Mouse (Mus musculus) right cerebral cortex, postnatal 4 days (tissue): ENCODE measurements around the gene E130309D02Rik.

ENCODE experiments used
- DNase-seq: peaks from one replicate; pipeline ENCODE4 v3.0.0-alpha.2; 2022

Gene E130309D02Rik

DNA sequence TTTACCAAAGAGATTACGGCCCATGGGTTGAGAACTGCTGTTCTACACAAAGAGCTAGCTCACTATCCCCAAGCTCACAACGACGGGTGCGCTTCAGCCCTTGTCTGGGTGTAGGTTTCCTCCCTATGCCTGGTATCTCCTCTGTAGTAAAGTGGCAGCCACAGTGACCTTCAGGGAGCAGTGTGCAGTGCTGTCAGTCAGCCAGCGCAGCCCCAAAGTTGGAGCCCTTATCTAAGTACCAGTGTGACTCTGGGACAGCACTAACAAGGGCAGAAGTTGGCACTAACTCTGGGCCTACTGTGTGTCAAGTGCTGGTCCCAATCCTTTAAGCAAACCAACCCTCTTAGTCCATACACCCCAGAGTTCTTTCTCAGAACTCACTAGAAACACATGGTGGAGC lies 6.3 kb downstream of the E130309D02Rik start:
- no peak for DNase-seq

DNA sequence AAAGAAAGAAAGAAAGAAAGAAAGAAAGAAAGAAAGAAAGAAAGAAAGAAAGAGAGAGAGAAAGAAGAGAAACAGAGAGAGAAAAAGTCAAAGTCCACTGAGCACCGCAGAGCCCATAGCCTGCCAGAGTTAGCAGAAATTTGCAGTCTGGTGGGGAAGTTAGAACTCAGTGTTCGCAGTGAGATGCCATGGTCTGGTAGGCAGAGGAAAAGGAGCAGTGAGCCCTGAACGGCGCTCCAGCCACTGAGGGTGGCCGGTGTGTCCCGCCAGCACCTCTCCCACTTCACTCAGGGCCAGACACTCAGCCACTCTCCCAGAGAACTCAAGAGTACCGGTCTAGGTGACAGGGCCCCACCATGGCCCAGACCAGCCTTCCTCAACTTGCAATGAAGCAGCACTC lies 10.9 kb downstream of the E130309D02Rik start:
- no peak for DNase-seq

DNA sequence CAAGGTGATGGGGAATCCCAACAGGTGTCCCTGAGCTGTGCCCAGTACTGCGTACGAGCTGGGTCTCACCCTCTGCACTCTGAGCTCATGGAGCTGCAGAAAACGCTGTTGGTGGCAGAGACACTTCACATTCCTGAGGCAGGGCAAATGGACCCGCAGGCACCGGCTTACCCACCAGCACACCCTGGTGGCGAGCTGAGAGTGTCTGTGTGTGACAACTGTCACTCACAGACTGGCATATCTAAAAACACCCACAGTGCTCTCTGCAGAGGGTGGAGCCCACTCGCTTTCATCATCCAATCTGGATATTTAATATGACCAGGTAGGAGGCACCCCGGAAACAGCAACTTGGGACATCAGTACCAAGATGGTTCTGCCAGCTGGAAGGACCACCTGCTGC lies 13.9 kb downstream of the E130309D02Rik start:
- DNase-seq, result no peak

DNA sequence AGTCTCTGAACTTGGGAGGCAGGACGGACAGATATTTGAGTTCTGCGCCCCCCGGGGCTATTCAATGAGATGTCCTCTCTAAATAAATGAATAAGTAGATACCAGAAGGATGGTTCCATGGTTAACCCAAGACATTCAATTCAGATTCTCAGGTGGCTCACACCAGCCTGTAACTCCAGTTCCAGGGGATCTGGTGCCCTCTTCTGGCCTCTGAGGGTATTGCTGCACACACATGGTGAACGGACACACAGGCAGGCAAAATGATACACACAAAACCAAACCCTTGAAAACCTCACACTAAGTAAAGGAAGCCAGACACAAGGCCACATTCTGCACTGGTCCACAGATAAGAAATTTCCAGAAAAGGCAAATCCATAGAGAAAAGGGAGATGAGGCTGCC lies 15.5 kb downstream of the E130309D02Rik start:
- peak; percentile 75 for DNase-seq

DNA sequence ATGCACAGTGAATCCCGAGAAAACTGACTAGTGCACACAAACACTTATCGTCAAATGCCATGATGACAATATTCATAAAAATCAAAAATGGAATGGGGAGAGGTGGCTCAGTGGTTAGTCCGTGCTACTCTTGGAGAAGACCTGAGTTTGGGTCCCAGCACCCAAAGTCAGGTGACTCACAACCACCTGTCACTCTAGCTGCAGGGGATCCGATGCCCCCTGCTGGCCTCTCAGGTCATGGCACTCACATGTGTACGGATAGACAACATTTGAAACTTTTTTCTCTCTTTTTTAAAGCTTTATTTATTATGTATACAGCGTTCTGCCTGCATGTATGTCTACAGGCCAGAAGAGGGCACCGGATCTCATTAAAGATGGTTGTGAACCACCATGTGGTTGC lies 16.8 kb downstream of the E130309D02Rik start:
- DNase-seq, result no peak

DNA sequence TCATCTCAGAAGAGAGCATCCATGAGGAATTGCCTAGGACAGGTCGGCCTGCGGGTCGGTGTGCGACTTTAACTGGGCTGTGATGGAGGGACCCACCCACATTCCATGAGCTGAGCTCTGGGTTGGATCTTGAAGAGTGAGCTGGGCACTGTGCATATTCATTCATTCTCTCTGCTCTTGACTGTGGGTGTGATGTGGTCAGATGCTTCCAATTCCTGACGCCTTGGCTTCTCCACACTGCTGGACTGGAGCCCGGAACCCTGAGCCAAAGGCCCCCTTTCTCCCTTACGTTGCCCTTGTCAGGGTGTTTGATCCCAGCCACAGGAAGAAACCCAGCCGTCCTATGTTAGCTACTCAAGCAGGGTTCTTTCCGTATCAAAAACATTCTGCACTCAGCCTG lies 17.2 kb downstream of the E130309D02Rik start:
- DNase-seq, result no peak

DNA sequence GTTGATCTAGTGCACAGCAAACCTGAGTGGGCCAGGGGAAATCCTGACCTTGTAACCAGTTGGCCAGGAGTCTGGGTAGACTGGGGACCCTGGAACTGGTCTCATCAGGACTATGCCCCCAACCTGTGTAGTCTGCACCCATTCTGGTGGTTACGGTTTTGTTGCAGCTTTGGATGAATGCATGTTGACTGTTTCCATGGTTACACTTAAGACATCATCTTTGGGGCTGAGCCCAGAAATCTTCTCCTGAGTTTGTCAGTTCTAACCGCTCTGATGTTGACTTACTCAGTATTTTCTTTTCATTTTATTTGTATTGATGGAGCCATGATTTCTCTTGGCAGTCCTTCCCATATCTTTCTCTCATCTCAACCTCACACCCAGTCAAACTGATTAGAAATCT lies 19.8 kb downstream of the E130309D02Rik start:
- no peak for DNase-seq

DNA sequence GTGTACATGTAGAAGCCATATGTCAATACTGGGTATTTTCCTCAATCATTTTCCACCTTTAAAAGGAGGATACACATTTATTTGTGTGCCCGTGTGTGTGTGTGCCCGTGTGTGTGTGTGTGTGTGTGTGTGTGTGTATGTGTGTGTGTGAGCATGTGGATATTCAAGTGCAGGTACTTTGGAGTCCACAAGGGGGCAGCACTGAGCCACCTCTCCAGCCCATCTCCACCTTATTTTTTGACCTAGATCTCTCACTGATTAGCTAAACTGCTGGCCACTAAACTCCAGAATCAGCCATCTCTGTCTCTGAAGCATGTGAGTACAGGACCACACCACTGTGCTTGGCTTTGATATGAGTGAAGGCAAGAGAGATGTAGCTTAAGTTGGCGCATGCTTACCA lies 20.3 kb downstream of the E130309D02Rik start:
- no peak for DNase-seq

DNA sequence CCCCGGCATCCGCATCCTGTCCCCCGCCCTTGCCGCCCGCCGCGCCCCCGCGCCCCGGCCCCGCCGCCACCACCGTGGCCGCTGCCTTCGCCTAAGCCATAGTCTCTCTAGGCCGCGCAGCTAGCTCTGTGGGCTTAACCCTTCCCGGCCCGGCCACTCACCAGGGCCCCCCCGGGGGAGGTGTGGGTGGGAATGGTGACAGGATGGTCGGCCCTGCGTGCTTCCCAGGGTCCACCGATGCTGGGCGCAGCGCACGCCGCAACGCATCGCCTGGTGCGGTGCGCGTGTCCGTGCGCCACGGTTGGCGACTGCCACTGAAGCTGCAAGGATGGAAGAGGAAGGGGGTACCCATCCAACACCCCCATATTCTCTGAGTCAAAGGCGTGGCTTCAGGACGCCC lies 21.8 kb downstream of the E130309D02Rik start, which contains the start of gene Zfp853:
Gene Zfp853 (minus strand): TSS at position 220 of the 400 bp plus-strand sequence.
- DNase-seq, result peak; percentile 46

DNA sequence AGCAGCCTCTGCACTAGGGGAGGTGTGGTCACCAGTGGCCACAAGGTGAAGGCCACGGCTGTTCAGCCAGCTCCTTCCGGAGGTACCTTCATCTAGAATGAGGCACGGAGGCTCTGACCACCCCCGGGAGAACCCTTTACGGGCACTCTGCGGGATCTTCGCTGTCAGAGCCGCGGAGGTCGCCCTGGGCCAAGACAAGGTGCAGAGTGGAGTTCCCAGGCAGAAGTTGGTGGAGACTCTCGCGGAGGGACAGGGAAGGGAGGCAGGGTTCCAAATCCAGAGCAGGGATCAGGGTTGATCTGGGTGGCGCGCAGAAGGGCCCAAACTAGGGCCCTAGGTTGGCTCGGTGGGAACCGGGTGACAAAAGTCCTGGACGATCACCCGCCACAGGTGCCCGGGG lies 22.3 kb downstream of the E130309D02Rik start:
- no peak for DNase-seq

DNA sequence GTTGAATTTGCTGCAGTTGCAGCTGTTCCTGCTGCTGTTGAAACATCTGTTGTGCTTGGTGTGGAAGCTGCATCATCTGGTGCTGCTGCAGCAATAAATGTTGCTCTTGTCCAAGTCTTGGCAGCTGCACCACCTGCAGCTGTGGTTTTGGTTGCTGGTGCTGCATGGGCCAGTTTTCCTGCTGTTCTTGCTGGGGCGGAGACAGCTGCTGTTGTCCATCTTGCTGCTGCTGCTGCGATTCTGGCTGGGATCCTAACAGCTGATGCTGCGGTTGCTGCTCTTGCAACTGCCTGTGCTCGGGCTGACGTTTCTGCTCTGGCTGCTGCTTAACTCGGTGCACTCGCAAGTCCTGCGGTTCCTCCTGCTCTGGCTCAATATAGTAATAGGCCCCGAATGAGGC lies 25.9 kb downstream of the E130309D02Rik start:
- DNase-seq, result no peak

DNA sequence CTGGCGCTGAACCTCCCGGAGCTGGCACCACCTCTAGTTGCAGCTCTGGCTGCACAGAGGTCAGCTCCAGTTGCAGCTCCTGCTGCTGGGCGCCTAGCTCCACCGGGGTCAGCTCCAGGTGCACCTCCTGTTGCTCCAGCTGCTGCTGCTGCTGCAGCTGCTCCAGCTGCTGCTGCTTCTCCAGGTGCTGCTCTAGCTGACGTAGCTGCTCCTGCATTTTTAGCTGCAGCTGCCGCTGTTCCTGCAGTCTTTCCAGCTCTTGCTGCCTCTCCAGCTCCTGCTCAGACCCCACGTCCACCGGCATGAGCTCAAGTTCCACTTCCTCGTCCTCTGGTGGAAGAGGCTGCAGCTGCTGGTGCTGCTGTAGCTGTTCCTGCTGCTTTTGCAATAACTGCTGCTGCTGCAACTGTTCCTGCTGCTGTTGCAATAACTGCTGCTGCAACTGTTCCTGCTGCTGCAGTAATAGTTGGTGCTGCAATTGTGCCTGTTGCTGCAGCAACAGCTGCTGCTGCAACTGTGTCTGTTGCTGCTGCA lies 26.7 kb downstream of the E130309D02Rik start:
- DNase-seq, result no peak

DNA sequence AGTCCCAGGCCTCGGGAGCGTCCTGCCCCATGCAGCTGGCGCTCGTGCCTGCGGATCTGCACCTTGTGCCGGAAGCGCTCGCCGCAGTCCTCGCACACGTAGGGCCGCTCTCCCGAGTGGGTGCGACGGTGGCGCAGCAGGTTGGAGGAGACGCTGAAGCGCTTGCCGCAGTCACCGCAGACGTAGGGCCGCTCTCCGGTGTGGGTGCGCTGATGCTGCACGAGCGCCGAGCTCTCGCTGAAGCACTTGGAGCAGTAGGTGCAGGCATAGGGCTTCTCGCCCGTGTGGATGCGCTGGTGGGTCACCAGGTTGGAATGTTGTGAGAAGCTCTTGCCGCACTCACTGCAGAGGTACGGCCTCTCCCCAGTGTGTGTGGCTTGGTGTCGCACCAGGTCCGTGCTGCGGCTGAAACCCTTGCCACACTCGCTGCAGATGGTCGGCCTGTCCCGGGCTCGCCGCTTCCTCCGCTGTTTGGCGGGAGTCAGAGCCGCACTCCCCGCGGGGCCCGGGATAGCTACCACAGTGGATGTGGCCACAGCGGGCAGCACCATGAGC lies 27.3 kb downstream of the E130309D02Rik start:
- DNase-seq, result no peak

DNA sequence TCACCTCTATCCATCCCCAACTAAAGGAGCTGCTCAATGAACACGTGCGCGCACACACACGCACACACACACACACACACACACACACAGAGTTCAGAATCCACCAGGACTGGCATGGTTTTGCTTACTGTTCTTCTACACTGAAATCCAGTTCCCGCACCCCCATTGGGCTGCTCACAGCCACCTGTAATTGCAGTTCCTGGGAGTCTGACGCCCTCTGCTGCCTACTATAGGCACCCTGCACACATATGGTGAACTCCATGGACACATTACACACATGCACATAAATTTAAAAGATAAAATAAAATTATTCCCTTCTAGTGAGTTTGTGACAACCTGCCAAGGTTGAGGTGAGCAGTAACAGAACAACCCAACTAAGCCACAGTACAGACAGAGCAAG lies 30.4 kb downstream of the E130309D02Rik start:
- no peak for DNase-seq

DNA sequence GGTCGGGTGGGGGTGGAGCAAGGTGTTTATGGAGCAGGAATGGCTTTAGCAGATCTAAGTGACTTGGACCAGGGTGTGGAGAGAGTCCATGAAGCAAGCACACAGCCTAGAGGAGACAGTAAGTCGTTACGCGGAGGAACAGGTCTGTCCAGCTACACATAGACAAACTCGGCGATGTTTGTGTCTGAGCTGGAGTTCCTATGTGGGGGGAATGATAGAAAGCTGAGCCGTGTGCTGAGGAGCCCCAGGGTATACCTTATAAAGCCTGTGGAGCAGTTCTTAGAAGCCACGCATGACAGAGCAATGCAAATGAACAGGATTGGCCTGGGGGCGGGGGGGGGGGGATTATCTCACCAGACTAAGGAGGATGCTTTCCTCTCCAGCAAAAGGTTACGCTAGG lies 35.9 kb downstream of the E130309D02Rik start:
- DNase-seq, result no peak

DNA sequence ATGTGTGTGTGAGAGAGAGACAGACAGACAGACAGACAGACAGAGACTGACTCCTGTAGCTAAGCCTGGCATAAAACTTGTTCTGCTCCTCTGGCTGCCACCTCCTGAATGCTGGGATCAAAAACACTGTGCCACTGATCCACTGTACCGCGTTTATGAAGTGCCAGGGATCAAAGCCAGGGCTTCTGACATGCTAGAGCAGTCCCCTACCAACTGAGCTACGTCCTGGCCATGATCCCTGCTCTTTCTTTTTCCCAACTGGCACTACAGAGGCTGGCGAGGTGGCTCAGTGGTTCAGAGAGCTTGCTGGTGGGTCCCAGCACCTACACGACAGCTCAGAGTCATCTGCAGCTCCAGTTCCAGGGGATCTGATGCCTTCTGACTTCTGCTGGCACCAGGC lies 39.4 kb downstream of the E130309D02Rik start:
- DNase-seq, result no peak

DNA sequence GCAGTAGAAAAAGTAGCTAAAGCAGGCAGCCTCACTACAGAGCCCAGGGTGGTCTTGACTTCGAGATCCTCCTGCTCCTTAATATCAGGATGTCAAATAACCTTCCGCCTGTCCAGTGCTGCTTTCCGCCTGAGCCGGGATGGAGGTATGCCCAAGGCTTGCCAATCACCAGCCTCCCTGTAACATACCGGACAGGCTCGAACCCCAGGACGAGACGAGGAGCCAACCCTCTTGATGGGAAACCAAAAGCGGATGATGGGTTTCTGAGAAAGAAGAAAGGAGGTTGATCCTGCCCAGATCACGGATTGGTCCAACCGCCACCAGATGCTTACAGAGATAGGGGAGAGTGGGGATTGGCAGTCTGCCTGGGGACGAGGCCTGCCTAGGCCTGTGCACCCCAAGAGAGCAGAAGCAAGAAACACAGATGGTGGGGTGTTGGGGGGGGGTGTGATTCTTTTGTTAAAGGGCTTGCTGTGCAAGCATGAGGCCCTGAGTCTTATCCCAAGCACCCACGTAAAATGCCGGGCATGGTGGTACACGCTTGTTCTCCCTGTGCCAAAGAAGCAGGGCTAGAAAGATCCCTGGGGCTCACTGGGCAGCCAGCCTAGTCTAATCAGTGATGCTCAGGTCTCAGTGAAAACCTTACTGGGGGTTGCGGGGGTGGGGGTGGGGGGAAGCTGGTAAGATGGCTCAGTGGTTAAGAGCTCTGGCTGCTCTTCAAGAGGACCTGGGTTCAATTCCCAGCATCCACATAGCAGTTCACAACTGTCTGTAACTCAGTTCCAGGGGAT lies 42.4 kb downstream of the E130309D02Rik start:
- DNase-seq, result no peak

DNA sequence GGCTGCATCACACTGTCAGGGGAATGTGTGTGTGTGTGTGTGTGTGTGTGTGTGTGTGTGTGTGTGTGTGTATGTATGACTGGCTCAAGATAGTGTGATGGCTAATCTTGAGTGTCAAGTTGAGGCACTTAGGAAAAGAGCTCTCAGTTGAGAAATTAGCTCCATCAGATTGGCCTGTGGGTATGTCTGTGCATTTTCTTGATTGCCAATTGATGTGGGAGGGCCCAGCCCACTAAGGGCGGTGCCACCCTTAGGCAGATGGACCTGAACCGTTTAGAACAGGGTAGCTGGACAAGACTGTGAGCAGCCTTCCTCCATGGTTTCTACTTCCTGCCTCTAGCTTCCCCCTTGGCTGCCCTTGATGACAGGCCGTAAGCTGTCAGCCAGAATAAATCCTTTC lies 43.1 kb downstream of the E130309D02Rik start:
- no peak for DNase-seq

DNA sequence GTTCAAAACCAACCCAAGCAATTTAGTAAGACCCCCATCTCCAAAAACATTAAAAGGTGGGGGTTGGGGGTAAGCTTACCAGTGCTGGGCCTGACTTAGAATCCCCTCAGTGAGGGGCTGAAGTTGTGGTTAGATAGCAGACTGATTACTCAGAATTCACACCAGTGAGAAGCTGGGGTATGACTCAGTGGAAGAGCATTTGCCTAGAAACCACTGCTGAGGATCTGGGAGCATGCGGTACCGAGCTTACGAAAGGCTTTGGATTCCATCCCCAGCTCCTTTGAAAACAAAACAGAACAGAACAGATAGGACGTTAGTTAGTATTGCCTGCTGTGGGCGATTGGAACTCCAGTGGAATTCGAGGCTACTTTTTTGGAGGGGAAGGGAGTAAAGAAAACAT lies 43.5 kb downstream of the E130309D02Rik start:
- DNase-seq, result no peak

DNA sequence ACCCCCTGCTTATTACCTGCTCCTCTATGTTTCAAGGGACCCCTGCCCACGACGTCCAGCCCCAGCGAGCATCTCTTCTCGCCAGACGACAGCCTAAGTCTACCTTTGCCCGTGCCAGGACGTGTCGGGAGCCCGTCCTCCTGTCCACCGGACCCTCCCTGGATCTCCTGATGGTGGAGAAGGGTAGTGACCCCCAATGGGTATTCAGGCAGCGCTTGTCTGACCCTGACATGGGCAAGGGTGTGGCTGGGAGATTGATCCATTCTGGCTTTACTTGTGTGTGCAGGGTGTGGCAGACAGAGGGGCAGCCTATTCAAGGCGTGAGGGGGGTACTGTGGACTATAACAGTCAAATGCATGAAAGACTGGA lies 45.0 kb downstream of the E130309D02Rik start:
- DNase-seq, result no peak

DNA sequence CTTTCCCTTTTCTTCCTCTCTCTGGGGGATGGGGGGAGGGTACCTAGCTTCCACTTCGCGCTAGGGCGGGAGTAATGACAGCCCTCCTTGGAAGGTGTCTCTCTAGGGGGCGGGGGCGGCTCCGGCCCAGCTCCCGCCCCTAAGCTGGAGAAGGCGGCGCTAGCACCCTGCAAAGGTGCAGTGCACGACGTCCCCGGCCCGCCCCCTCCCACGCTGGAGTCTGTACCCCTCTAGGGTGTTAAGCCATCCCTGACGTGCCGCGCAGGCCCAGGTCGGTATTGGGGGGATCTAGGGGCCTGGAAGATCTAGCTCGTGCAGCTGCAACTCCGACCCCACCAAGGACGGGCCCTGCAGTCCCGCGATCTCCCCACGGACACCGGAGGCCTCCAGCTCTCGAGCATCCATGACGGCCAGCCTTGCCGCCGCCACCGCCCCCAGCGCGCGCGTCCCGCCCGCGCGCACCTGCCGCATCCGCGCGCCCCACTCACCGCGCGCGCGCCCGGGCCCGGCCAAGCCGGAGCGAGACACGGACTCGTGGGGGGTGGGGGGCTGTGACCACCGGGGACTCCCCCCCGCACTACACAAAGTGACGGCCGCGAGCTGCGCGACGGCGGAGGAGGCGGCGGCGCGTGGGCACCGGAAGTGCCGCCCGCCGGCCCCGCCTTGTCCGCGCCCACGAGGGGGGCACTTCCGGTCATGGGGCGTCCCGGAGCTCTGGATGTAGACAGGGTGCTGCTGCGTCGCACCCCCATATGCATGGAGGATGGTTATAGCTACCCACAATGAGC lies 45.6 kb downstream of the E130309D02Rik start, which contains the start of gene Zfp316:
Gene Zfp316 (minus strand): TSS at position 660 of the 788 bp plus-strand sequence.
- peak; percentile 78 for DNase-seq

DNA sequence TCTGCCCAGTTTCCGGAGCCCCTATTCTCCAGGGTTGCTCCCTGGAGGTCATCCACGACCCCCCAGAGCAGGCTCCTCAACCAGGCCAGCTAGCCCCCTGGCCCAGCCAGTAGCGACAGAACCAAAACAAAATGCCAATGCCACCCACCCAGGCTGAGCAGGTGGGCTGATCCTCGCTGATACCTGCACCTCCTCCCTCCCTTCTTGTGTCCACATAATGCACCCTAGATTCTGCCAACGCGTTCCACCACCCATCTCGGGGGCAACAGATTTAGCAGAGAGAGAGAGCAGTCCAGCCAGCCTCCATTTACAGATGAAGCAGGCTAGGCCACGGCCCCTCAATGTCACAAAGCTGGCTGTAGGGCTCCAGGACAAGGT lies 46.2 kb downstream of the E130309D02Rik start:
- no peak for DNase-seq

DNA sequence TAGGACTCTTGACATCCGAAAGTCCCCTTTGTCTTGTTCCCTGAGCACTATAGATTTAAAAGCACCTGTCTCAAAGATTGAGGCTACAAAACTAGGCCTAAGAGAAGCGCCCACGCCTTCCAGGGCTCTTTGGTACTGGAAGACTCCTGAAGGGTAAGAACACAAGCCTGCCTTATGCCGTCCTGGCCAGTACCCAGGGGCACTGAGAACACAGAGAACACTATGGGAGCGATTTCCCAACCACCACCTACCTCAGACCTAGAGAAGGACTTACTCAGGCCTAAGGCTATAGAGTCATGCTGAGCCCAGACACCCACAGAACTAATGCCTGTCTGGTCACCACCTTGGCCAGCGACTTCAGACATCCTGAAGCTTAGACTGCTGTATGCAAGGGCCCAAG lies 48.4 kb downstream of the E130309D02Rik start:
- no peak for DNase-seq

DNA sequence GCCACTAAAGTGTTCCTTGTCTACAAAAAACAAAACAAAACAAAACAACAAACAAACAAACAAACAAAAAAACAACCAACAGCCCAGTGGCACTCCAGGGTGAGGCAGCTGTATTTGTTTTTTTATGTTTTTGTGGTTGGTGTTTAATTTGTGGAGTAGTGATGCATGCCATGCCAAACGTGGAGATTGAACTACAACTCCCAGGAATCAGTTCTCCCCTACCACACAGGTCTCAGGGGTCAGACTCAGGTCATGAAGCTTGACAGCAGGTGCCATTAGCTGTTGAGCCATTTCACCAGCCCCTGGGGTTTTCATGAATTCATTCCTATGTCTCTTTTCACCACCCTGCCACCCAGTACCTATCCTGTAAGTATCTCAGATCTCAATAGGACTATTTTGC lies 49.8 kb downstream of the E130309D02Rik start:
- no peak for DNase-seq
